Mouse (Mus musculus) G1E (cell line): ENCODE results near the gene Tuba4a. TPM values are rescaled to one million over a fixed set of nuclear protein-coding genes. Genes with fewer than 3 reads are reported as not detected.

Experiments used
- ATAC-seq: 2 replicates; pipeline ENCODE4 v1.8.0; 2016; ENCODE audit warnings: mild to moderate bottlenecking; ENCODE audit not compliant: insufficient number of reproducible peaks, poor library complexity, low FRiP score, severe bottlenecking; ENCODE audit errors: extremely low read depth
- DNase-seq: peaks from one replicate; pipeline ENCODE4 v3.0.0; 2012; ENCODE audit warnings: low spot score
- H3K27me3 ChIP-seq: 2 replicates; pipeline ENCODE4 v1.6.1; 2012; ENCODE audit warnings: mild to moderate bottlenecking, low read length, inconsistent platforms; ENCODE audit not compliant: insufficient read depth
- H3K36me3 ChIP-seq: replicated peaks from 2 replicates; pipeline ENCODE3; 2012; ENCODE audit warnings: mild to moderate bottlenecking, inconsistent platforms
- H3K4me1 ChIP-seq: 2 replicates; pipeline ENCODE4 v1.6.1; 2012; ENCODE audit warnings: low read depth, low read length, inconsistent platforms, mixed read lengths; ENCODE audit not compliant: insufficient read depth
- H3K4me3 ChIP-seq: 2 replicates; pipeline ENCODE4 v1.5.1; 2012; ENCODE audit warnings: low read depth, mild to moderate bottlenecking, inconsistent platforms, low read length, moderate library complexity, mixed read lengths
- H3K9me3 ChIP-seq: replicated peaks from 2 replicates; pipeline ENCODE4 v1.6.1; 2012; ENCODE audit warnings: inconsistent platforms
- CTCF ChIP-seq: IDR thresholded peaks from 2 replicates; pipeline ENCODE4 v1.5.1; 2012; ENCODE audit warnings: low read depth, low read length, inconsistent platforms, mixed read lengths
- GATA1 ChIP-seq: IDR thresholded peaks from 2 replicates; pipeline ENCODE4 v1.6.1; 2012; ENCODE audit warnings: borderline replicate concordance, low read length, inconsistent platforms, mixed read lengths
- GATA2 ChIP-seq: IDR thresholded peaks from 2 replicates; pipeline ENCODE4 v1.6.1; 2012; ENCODE audit warnings: low read depth, low read length, inconsistent platforms, borderline replicate concordance
- POLR2AphosphoS5 ChIP-seq: IDR thresholded peaks from 2 replicates; pipeline ENCODE4 v1.6.1; 2012; ENCODE audit warnings: low read depth, low read length, inconsistent platforms; ENCODE audit not compliant: insufficient replicate concordance
- TAL1 ChIP-seq: conservative IDR thresholded peaks from 2 replicates; pipeline ENCODE4 v1.6.1; 2012; ENCODE audit warnings: low read depth, low read length, inconsistent platforms, mixed read lengths
- polyA plus RNA-seq: library from polyadenylated mRNA; stranded (reverse); fragments of >175 nt; gene quantifications from 2 replicates; pipeline ENCODE4 v1.2.3, GENCODE M21; 2012
- total RNA-seq, 2 experiments: library from RNA; stranded (forward) in 1 of 2; stranded (reverse) in 1 of 2; fragments of 200-1000 nt in 1 of 2; fragments of >200 nt in 1 of 2; fragmentation: Nextera tagmentation in 1 of 2; gene quantifications; 2 replicates each; pipeline ENCODE4 v1.2.3; 2014 to 2017

Tuba4a gene
- total and polyA plus RNA-seq, 3 experiments = 61.0 to 287 (median 156) TPM

DNA sequence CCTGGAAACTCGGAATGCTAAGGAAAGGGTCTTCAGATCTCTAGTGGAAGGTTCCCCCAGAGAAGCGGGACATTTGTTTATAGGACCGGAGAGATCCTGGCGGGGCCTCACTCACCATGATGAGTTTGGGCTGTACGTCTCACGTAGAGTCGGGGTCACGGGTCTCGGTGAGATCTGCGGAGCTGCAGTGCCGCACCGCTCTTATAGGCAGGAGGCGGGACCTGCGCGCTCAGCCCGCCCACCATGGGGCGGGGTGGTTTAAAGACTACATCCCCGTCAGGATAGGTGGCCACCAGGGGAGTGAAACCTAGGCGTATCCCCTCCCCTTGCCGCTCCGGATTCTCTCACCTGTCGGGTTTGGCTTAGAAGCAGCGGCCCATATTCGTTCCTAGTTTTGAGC lies 587 bp downstream of the Tuba4a start:
- Histone ChIP-seq H3K36me3 (peaks cover 40% of the 10 kb centered on the region), H3K4me1 (peaks cover 72% of the 10 kb centered on the region), H3K9me3 (no peaks in the 10 kb centered on the region), H3K4me3 (peak overlapping the region; percentile 76), H3K27me3 (peaks cover 6% of the 10 kb centered on the region; the same call in 1 of the 2 replicates)
- TF ChIP-seq POLR2AphosphoS5 (peak; percentile 97), GATA2 (no peak)
- peak; percentile 98 for DNase-seq
- peak; percentile 72 for ATAC-seq

DNA sequence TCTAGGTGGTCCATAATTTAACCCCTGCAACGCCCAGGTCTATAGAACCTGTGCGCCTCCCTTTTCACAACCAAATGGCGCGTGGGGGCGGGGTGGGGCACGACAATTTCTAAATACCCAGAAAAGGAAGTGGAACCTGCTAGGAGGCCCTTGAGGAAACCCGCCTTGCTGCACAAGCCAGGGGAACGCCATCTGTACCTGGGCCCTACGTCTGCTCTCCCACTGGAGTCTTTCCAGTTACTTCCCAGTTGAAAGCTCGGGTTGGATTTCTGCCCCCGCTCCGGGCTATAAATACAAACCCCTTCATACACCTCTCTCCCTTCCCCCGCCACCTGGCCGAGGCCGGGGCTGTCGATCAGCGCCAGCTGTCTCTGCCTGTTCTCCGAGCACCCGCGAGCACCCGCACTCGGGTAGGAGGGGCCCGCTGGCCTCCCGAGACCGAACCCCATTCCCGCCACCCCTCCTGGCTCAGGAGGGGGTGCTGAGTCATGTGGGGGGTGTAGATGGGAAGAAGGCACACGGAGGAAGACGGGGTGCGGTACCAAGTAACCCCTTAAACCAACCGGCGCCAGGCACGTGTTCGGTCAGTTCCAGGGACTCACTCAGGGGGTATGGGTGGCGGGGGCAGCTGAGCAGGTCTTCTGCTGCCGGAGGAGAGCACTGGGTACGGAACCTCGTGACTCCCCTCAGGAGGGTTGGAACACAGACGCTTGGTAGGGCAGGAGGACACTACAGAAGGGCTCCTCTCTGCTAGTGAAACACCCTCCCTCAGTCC lies 1.3 kb downstream of the Tuba4a start:
- TF ChIP-seq CTCF (no peak), TAL1 (no peak), POLR2AphosphoS5 (no peak), GATA2 (no peak), GATA1 (no peak)
- DNase-seq = peak; percentile 85
- peak overlapping the region; percentile 76 for H3K4me3 ChIP-seq
- H3K9me3 ChIP-seq = no peaks in the 10 kb centered on the region
- peaks cover 46% of the 10 kb centered on the region for H3K36me3 ChIP-seq
- H3K27me3 ChIP-seq = peaks cover 6% of the 10 kb centered on the region; the same call in 1 of the 2 replicates
- ATAC-seq = peak; percentile 48
- H3K4me1 ChIP-seq = peaks cover 74% of the 10 kb centered on the region

DNA sequence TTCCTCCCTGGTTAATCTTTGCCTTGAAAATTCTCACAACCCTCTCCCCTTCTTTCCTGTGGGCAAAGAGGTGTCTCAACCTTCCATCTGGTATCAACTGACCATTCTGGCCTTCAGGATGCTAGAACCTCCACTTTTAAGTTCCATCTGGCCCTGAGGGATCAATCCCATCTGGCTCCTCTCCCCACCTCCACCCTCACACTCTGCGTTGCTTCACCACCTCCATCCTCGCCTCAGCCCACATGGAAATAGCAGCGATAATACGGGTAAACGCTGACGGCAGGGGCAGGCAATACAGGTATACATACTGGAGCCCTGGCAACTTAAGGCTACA lies 1.8 kb downstream of the Tuba4a start:
- ATAC-seq (no peak), DNase-seq (no peak)
- H3K9me3 ChIP-seq = no peaks in the 10 kb centered on the region
- no peak for TF ChIP-seq TAL1
- TF ChIP-seq CTCF = no peak
- no peak for TF ChIP-seq POLR2AphosphoS5
- TF ChIP-seq GATA2 = no peak
- TF ChIP-seq GATA1 = no peak
- peaks cover 6% of the 10 kb centered on the region; the same call in 1 of the 2 replicates for H3K27me3 ChIP-seq
- H3K36me3 ChIP-seq = peaks cover 52% of the 10 kb centered on the region
- peaks cover 74% of the 10 kb centered on the region for H3K4me1 ChIP-seq
- H3K4me3 ChIP-seq = peak overlapping the region; percentile 76

DNA sequence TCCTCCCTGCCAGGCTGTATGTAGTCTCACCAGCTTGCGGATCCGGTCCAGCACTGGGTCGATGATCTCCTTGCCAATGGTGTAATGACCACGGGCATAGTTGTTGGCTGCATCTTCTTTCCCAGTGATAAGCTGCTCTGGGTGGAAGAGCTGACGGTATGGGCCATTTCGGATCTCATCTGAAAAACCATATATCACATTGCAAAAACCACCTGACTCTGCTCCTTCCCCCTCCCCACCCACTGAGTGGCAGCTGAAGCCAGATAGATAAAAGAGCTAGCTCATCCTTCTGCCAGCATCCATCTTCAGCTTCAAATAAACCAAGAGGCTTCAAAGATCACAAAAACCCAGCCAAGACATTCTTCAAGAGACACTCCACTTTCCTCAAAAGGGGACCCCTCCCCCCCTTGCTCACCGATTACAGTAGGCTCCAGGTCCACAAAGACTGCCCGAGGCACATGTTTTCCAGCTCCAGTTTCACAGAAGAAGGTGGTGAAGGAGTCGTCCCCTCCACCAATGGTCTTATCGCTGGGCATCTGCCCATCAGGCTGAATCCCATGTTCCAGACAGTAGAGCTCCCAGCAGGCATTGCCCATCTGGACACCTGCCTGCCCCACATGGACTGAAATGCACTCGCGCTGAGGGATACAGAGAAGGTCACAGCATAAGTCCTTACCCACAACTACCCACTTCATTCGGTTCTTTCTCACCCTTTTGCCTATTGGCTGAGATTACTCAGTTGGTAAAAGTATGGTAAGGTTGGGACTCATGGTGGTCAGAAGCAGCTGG lies 2.7 kb downstream of the Tuba4a start:
- ATAC-seq (peak; percentile 4; the same call in 1 of the 2 replicates), DNase-seq (peak; percentile 57)
- peak overlapping the region; percentile 76 for H3K4me3 ChIP-seq
- H3K36me3 ChIP-seq = peaks cover 60% of the 10 kb centered on the region
- TF ChIP-seq TAL1 (0 out of 2 replicates have a peak, but pooled peaks have one; percentile 11), CTCF (no peak)
- peaks cover 6% of the 10 kb centered on the region; the same call in 1 of the 2 replicates for H3K27me3 ChIP-seq
- peaks cover 81% of the 10 kb centered on the region for H3K4me1 ChIP-seq
- H3K9me3 ChIP-seq = no peaks in the 10 kb centered on the region

DNA sequence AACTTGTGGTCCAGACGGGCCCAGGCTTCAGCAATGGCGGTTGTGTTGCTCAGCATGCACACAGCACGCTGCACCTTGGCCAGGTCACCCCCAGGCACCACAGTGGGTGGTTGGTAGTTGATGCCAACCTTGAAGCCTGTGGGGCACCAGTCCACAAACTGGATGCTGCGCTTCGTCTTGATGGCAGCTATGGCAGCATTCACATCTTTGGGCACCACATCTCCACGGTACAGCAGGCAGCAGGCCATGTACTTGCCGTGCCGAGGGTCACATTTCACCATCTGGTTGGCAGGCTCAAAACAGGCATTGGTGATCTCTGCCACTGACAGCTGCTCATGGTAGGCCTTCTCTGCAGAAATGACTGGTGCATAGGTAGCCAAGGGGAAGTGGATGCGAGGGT lies 3.9 kb downstream of the Tuba4a start:
- Histone ChIP-seq H3K4me3 (peak overlapping the region; percentile 59; the same call in 1 of the 2 replicates), H3K9me3 (no peaks in the 10 kb centered on the region), H3K27me3 (peaks cover 6% of the 10 kb centered on the region; the same call in 1 of the 2 replicates), H3K4me1 (peaks cover 86% of the 10 kb centered on the region), H3K36me3 (peaks cover 70% of the 10 kb centered on the region)
- DNase-seq (no peak), ATAC-seq (no peak)
- TF ChIP-seq GATA2 (no peak), POLR2AphosphoS5 (peak; percentile 79; the same call in 1 of the 2 replicates), TAL1 (no peak), GATA1 (no peak), CTCF (no peak)

DNA sequence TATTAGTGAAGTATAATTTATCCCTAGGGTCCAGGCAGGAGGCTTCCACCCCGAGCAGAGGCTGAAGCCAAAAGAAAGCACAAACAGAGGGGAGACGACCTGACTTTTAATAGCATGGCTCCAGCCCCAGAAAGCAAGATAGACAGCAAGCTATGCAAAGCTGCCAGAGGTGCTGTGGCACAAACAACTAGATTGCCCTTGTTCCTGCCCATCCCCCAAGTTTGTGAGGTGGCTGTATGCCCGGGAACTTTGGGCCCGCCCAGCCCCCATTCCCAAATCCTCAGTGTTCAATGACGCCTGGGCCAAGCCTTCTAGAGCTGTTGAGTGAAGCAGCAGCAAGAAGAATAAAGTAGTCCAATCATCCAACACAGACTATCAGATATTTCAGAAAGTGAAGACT lies 4.8 kb downstream of the Tuba4a start:
- H3K27me3 ChIP-seq = peaks cover 6% of the 10 kb centered on the region; the same call in 1 of the 2 replicates
- no peak for DNase-seq
- no peaks in the 10 kb centered on the region for H3K9me3 ChIP-seq
- H3K4me1 ChIP-seq = peaks cover 91% of the 10 kb centered on the region
- no peak for ATAC-seq
- TF ChIP-seq GATA1 = no peak
- no peak for TF ChIP-seq TAL1
- no peak for TF ChIP-seq CTCF
- no peak for TF ChIP-seq GATA2
- no peak for TF ChIP-seq POLR2AphosphoS5
- peak overlapping the region; percentile 37; the same call in 1 of the 2 replicates for H3K4me3 ChIP-seq
- peaks cover 70% of the 10 kb centered on the region for H3K36me3 ChIP-seq
